Mouse (Mus musculus): ENCODE data around the gene Nlrp6. TPM values are rescaled to one million over a fixed set of nuclear protein-coding genes. Genes with fewer than 3 reads are reported as not detected.
"Not testable (repeated sequence)": the region's sequence is repeated elsewhere in the genome, so short reads cannot be mapped to it uniquely, and the experiment has no call there.

Nlrp6 gene
- under 1 TPM in 1 of 26 experiments, not detected in 25; 0.29 TPM for total RNA-seq (2018; cell fraction: chromatin; rRNA removed)
- under 1 TPM in 1 of 26 experiments, not detected in 25; 0.14 TPM for total RNA-seq (2018; cell fraction: cytosol; rRNA removed)
- total RNA-seq (2018; cell fraction: nucleus; rRNA removed): 1 to 10 TPM in 1 of 26 experiments, under 1 TPM in 1, not detected in 24; 0.35 to 1.6 TPM
- not detected in 3 replicates for polyA plus RNA-seq (2018)

DNA sequence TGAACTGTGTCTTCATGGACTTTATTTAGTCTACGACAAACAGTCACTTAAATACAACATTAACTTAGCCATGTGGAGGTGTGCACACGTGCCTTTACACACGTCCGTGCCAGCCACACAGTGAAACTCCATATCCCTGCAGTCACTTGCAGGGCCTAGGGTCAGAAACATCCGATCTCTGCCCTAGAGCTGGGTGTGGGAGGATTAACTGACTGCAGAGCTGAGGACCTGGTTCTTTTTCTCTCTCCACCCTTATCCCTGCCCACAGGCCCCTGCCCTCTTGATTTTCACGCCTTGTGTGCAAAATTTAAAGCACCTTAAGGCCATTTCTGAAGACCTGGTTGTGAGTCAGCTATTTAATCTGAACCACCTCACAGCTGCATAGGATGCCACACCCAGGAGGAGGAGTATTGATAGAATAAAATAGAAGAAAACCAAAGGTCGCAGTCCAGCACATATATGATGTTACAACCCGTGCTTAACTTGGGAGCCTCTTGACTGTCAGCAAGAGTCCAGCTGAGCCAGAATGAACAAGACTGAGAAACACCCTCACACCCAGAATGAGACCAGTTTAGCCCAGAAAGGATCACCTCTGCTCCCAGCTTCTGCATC, at the start of gene Nlrp6:
Gene Nlrp6 (plus strand): TSS at position 485 of the 612 bp plus-strand sequence.
- Histone ChIP-seq H3K27ac (no peak within 1 kb of the TSS), H3K36me3 (ENCODE audit: inconsistent target) (no peaks in the 10 kb centered on the region), H3K79me2 (ENCODE audit: inconsistent target) (no peaks in the 10 kb centered on the region), H3K4me3 (ENCODE audit: inconsistent target) (no peak within 1 kb of the TSS)
- 88% methylated on average over 8 of the region's 8 CpGs for WGBS (ENCODE audit: missing documents)

DNA sequence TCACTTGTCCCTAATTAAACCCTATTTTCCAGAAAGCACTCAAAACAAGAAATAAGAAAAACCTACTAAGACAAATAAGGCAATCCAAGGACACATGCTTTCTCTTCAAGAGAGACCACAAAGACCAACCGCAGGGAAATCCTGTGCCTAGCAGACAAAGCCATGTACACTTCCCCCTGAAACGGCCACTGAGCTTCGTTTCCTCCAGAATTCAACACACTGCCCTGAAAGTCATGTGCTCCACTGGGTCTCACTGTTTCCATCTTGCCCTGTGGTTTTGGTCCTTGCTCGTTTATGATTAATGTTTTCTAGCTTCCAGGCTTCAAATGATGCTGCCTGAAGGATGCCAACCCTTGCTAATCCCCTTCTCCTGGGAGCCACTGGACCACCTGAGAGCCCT, 46.5 kb upstream of the Nlrp6 start:
- 0% methylated on average over 4 of the region's 4 CpGs for WGBS (ENCODE audit: missing documents)
- Histone ChIP-seq H3K79me2 (ENCODE audit: inconsistent target) (peaks cover 16% of the 10 kb centered on the region), H3K4me3 (ENCODE audit: inconsistent target) (no peak overlapping the region), H3K27ac (peak overlapping the region; percentile 67), H3K36me3 (ENCODE audit: inconsistent target) (peaks cover 2% of the 10 kb centered on the region; the same call in 1 of the 2 replicates)

DNA sequence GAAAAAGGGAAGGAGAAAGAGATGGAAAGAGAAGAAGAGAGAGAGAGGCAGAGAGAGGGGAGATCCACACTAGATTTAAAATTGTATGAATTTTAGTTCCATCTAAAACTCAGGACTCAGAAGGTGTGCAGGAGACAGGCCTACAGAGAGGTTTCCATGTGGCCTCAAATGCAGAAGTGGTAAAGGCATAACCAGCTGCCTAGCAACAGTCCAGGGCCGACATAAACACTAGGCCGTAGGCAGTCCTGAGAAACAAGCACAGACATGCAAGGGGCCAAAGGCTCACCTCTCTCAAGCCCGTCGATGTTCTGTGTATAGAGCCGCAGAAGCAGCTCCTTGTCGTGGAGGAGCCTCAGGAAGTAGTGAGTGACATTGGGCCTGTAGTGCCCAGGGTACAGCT, 43.3 kb upstream of the Nlrp6 start:
- Histone ChIP-seq H3K27ac (peak overlapping the region; percentile 46), H3K79me2 (ENCODE audit: inconsistent target) (peaks cover 42% of the 10 kb centered on the region), H3K4me3 (ENCODE audit: inconsistent target) (no peak overlapping the region), H3K36me3 (ENCODE audit: inconsistent target) (no peaks in the 10 kb centered on the region; the same call in 1 of the 2 replicates)
- WGBS (ENCODE audit: missing documents): 8% methylated on average over 6 of the region's 6 CpGs

DNA sequence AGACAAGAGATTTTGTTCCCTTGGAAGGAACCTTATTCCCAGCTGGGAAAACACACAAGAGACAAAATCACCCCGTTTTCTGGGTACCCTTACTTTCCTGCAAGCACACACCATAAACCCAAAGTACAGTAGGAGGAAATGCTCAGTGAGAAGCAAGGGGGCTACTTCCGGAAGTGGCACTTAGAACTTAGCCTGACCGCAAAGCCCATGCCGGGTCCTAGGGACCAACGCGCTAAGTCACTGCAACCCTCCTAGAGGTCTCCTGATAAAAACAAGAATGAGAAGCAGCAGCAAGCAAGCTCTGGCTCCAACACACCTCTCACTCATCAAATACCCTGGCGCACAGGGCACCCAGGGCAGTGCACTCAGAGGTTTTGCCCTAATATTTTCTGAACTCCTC, 41.3 kb upstream of the Nlrp6 start:
- Histone ChIP-seq H3K4me3 (ENCODE audit: inconsistent target) (no peak overlapping the region), H3K27ac (peak overlapping the region; percentile 33), H3K79me2 (ENCODE audit: inconsistent target) (peaks cover 62% of the 10 kb centered on the region), H3K36me3 (ENCODE audit: inconsistent target) (peaks cover 6% of the 10 kb centered on the region; the same call in 1 of the 2 replicates)
- WGBS (ENCODE audit: missing documents): 3% methylated on average over 7 of the region's 7 CpGs

DNA sequence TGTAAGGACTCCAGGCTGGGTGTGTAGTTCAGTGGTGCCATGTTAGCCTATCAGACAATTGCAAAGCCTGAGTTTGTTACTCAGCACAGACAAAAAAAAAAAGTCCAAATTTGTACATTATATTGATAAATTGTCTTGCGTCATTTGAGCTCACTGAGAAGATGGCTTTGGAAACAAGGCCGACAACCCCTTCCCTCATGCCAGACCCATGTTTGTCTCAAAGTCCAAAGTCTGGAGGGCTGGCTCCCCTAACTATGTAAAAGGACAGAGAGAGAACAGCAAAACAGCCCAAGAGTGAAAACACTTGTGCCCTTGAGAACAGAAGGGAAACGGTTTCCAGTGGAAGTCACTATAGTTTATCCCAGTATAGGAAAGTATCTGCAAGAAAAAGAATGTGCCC, 40.3 kb upstream of the Nlrp6 start:
- WGBS (ENCODE audit: missing documents): 29% methylated on average over 3 of the region's 3 CpGs

DNA sequence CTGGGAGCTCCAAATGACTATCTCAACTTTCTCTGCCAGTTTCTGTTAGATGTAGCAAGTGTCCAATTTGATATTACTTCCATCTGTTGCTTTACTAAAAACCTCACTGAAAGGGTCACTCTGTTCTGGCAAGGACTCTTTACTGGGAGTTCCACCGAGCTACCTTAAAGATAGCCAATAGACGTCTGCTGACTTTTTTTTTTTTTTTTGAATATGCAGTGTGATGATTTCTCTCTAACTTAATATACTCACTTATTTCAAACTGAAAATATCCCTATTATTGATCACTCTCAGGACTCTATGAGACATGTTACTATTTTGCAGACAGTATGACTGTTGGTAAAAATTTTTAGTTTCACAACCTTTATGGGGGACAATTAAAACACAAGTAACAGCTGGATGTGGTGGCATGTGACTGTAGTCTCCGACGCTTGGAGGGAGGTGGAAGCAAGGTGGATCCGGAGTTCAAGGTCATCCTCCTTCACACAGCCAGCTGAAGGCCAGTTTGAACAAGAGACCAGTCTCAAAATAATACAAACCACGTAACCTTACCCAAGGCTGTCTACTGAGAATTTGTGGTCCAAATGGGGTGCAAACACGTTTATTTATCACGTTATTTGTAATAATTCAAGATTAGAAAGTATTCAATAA, 39.7 kb upstream of the Nlrp6 start:
- Histone ChIP-seq H3K36me3 (ENCODE audit: inconsistent target) (peaks cover 12% of the 10 kb centered on the region; the same call in 1 of the 2 replicates), H3K79me2 (ENCODE audit: inconsistent target) (peaks cover 78% of the 10 kb centered on the region), H3K4me3 (ENCODE audit: inconsistent target) (peak overlapping the region; percentile 100), H3K27ac (peak overlapping the region; percentile 59)
- 3% methylated on average over 8 of the region's 8 CpGs for WGBS (ENCODE audit: missing documents)

More for the DNA sequence above, 40.3 kb upstream of the Nlrp6 start:
- Histone ChIP-seq H3K27ac (peak overlapping the region; percentile 59), H3K4me3 (ENCODE audit: inconsistent target) (peak overlapping the region; percentile 100), H3K36me3 (ENCODE audit: inconsistent target) (peaks cover 11% of the 10 kb centered on the region; the same call in 1 of the 2 replicates), H3K79me2 (ENCODE audit: inconsistent target) (peaks cover 73% of the 10 kb centered on the region)

DNA sequence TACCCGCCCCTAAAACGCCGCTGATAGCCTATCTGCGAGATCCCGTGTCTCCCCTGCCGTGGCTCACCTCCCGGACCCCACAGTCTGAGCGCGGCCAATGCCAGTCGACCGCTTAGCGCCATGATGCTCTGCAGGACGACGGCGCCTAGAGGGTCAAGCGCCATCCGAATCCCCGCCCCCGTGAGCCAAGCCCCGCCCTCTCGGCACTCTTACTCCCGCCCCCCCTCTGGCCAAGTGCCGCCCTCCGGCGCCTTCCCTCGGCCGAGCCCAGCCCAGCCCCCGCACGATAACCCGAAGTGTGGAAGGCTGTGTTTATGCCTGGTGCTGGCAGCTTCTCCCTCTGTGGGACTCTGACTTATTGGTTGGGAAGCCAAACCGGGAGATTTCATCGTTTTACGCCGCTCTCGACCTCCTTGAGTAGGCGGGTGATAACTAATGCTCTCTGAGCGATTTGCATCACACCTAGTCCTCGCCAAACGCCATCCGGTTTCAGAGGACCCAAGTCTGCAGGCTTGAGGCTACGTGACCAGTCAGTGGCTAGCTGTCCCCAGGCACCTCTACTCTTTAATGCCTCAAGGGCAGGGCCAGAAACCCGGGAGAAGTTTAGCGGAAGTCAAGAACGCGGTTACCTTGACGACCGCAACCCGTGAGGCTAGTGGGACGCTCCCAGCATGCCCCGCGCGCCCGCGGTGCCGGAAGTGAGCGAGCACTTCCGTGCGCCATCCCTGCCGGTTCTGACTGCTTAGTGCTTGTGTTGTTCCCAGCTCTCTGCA, 38.8 kb upstream of the Nlrp6 start, which contains the start of the genes Psmd13 and Sirt3:
Gene Psmd13 (plus strand): TSS at position 273 of the 773 bp plus-strand sequence.
Gene Sirt3 (minus strand): TSS at position 614 of the 773 bp plus-strand sequence.
- WGBS (ENCODE audit: missing documents): under 1% methylated on average over 59 of the region's 59 CpGs
- H3K36me3 ChIP-seq (ENCODE audit: inconsistent target): peaks cover 21% of the 10 kb centered on the region; the same call in 1 of the 2 replicates
- peak within 1 kb of the TSS; percentile 90 for H3K27ac ChIP-seq
- peaks cover 85% of the 10 kb centered on the region for H3K79me2 ChIP-seq (ENCODE audit: inconsistent target)
- H3K4me3 ChIP-seq (ENCODE audit: inconsistent target): peak within 1 kb of the TSS; percentile 100

DNA sequence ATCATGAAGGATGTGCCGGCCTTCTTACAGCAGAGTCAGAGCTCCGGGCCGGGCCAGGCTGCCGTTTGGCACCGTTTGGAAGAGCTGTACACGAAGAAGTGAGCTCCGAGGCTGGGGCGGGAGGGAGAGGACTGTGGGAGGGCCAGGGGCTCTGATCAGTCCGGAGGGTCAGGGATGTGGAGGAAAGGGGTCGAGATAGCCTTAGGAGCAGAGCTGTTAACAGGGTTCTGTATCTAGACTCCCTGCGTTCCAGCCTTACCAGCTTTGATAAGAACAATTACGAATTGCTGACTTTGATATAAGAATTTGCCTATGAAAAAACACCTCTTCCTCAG, 38.3 kb upstream of the Nlrp6 start:
- Histone ChIP-seq H3K79me2 (ENCODE audit: inconsistent target) (peaks cover 85% of the 10 kb centered on the region), H3K36me3 (ENCODE audit: inconsistent target) (peaks cover 26% of the 10 kb centered on the region; the same call in 1 of the 2 replicates), H3K4me3 (ENCODE audit: inconsistent target) (peak overlapping the region; percentile 100), H3K27ac (peak overlapping the region; percentile 90)
- 0% methylated on average over 12 of the region's 12 CpGs for WGBS (ENCODE audit: missing documents)

DNA sequence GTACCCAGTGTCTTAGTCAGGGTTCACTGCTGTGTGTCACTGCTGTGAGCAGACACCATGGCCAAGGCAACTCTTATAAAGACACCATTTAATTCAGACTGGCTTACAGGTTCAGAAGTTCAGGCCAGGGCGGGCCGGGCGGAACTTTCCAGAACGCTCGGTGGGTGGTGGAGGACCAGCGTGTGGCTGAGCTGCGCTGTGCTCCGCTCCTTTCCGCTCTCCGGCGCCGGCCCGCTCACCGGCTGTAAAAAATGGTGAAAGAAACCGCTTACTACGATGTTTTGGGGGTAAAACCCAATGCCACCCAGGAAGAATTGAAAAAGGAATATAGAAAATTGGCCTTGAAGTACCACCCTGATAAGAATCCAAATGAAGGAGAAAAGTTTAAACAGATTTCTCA, 30.1 kb upstream of the Nlrp6 start:
- H3K79me2 ChIP-seq (ENCODE audit: inconsistent target); H3K27ac ChIP-seq; H3K4me3 ChIP-seq (ENCODE audit: inconsistent target): not testable (repeated sequence)
- H3K36me3 ChIP-seq (ENCODE audit: inconsistent target): peaks cover 75% of the 10 kb centered on the region
- 99% methylated on average over 8 of the region's 16 CpGs for WGBS (ENCODE audit: missing documents)

DNA sequence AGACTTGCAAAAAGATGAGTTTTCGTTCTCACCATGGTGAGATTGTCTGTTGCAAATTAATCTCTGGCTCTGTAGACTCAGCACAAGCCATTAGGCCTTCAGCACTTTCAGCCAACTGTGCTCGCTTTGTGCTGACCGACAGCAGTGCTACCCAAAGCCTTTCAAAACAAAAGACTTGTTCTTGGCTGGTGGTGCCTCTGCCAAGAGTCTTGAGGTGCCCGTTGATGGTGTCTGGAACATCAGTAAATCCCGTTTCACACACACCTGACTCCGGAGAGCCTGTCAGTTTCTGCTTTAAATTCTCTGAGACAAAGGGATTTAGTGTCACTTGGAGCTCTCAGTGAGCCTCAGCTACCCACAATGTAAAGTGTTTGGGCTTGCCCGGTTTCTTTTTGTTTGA, 26.7 kb upstream of the Nlrp6 start:
- Histone ChIP-seq H3K36me3 (ENCODE audit: inconsistent target) (peaks cover 74% of the 10 kb centered on the region), H3K4me3 (ENCODE audit: inconsistent target) (no peak overlapping the region), H3K27ac (no peak overlapping the region), H3K79me2 (ENCODE audit: inconsistent target) (no peaks in the 10 kb centered on the region)
- 94% methylated on average over 7 of the region's 7 CpGs for WGBS (ENCODE audit: missing documents)

DNA sequence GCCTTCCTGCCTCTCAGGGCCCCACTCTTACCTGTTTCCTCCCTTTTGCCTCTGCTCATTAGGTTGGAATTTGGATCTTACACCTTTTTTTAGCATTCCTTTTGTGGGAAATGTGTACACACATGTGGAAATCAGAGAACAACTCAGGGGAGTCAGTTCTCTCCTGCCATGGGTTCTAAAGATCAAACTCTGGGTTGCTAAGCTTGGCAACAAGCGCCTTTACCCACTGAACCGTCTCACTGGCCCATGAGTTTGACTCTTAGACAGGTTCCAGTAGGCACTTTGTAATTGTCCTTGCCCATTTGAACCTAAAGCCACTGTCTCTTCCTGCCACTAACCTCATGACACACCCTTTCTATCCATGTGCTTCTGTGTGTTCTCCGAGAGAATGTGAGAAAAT, 26.1 kb upstream of the Nlrp6 start:
- Histone ChIP-seq H3K36me3 (ENCODE audit: inconsistent target) (peaks cover 73% of the 10 kb centered on the region), H3K4me3 (ENCODE audit: inconsistent target) (no peak overlapping the region), H3K79me2 (ENCODE audit: inconsistent target) (no peaks in the 10 kb centered on the region), H3K27ac (no peak overlapping the region)
- WGBS (ENCODE audit: missing documents): 97% methylated on average over 3 of the region's 3 CpGs

DNA sequence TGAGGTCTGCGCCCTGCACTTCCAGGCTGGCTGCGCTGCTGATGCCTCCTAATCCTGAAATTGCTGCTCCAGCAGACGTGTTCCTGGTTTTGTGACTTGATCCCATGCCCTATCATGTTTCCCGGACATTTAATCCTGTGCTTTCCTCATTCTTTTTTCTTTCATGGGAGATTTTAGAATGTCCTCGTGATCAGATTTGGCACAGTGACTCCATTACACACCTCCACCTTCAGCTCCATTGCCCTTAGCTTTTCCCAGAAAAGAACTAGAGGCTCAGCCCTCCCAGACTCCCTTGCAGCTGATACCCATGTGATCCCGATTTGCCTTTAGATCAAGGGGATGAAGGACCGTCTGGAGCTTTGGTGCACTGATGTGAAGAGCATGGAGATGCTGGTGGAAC, 22.8 kb upstream of the Nlrp6 start:
- 98% methylated on average over 7 of the region's 7 CpGs for WGBS (ENCODE audit: missing documents)
- Histone ChIP-seq H3K79me2 (ENCODE audit: inconsistent target) (no peaks in the 10 kb centered on the region), H3K36me3 (ENCODE audit: inconsistent target) (peaks cover 57% of the 10 kb centered on the region), H3K27ac (no peak overlapping the region), H3K4me3 (ENCODE audit: inconsistent target) (no peak overlapping the region)

DNA sequence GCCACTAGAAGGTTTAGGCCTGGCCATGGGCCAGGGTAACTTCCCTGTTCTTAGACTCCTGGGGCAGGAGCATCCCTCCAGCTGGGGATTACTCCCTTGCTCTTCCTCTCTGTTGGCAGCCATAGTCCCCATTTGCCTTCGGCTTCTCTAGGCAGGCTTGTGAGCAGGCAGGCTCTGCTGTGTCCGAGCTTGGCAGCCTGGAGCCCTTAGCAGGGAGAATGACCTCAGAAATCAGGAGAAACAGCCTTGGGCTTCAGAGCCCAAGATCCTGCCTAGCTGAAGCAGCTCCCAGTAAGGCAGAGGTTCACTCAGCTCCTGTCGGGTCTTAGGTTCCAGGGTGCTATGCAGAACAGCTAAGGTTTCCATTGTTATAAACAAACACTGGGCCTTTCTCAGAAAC, 21.6 kb upstream of the Nlrp6 start:
- Histone ChIP-seq H3K27ac (no peak overlapping the region), H3K36me3 (ENCODE audit: inconsistent target) (peaks cover 47% of the 10 kb centered on the region), H3K79me2 (ENCODE audit: inconsistent target) (no peaks in the 10 kb centered on the region), H3K4me3 (ENCODE audit: inconsistent target) (no peak overlapping the region)
- 97% methylated on average over 3 of the region's 3 CpGs for WGBS (ENCODE audit: missing documents)

DNA sequence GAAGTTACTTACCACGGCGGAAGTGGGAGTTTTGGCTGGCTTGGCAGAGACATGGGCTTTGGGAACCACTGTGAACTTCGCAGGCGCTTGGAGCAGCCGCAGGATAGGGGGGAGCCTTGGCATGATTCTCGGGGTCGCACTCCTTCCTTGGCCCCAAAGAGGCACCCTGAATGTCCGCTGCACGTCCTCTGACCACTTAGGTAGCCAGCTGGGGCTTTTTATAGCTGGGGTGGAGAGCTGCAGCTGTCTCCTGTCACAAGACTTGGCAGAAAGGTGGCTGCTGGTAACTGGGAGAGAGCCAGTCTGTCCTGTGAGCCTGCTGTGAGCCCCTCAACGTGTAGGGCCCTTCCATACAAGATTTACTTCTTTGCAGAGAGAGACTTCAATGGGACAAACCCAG, 20.5 kb upstream of the Nlrp6 start, which contains the start of gene Cox8b:
Gene Cox8b (minus strand): TSS at position 227 of the 400 bp plus-strand sequence.
- 86% methylated on average over 10 of the region's 10 CpGs for WGBS (ENCODE audit: missing documents)
- Histone ChIP-seq H3K36me3 (ENCODE audit: inconsistent target) (peaks cover 38% of the 10 kb centered on the region), H3K4me3 (ENCODE audit: inconsistent target) (no peak within 1 kb of the TSS), H3K79me2 (ENCODE audit: inconsistent target) (no peaks in the 10 kb centered on the region), H3K27ac (no peak within 1 kb of the TSS)

Data from macrophage (primary cell).